Mouse (Mus musculus) monocyte, adult 5-6 weeks (primary cell): ENCODE measurements around the gene Car5b. TPM values are rescaled to one million over a fixed set of nuclear protein-coding genes. Genes with fewer than 3 reads are reported as not detected.
A peak's percentile ranks its signal among the peaks of the same experiment; 100 is the strongest.

ENCODE experiments used
- ATAC-seq: fragments of 153-309, 156-312 bp; replicated peaks from 2 replicates; pipeline ENCODE4 v1.8.0; 2017; ENCODE audit warnings: mild to moderate bottlenecking; ENCODE audit not compliant: low TSS enrichment, insufficient number of reproducible peaks, severe bottlenecking, poor library complexity, low FRiP score
- total RNA-seq: library from RNA; stranded (forward); fragments of 200-1000, 200-491, 200-594 nt; gene quantifications from 3 replicates; pipeline ENCODE4 v1.2.3, GENCODE M21; 2017

The Car5b gene
- total RNA-seq, 1 experiment from 2014 or later: 12.2 TPM

- no peak for ATAC-seq
These were observed 45.7 kb downstream of the Car5b start for GRCm38 (mm10) chrX:163982129-163982528.

DNA sequence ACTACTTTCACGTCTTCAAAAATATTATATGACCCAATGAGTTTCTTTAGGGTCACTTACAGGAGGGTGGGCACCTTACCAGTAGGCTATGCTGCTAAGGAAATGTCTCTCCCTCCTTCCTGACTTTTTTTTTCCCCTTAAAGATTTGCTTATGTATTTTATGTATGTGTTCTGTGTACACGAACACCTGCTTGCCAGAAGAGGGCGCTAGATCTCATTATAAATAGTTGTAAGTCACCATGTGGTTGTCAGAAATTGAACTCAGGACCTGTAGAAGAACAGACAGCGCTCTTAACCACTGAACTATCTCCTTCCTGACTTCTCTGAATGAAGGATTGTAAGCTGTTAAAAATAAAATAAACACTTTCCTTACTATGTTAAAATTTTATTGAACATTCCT lies 46.3 kb downstream of the Car5b start:
- no peak for ATAC-seq

- ATAC-seq: no peak
These were observed 46.7 kb downstream of the Car5b start for GRCm38 (mm10) chrX:163981092-163981491.

DNA sequence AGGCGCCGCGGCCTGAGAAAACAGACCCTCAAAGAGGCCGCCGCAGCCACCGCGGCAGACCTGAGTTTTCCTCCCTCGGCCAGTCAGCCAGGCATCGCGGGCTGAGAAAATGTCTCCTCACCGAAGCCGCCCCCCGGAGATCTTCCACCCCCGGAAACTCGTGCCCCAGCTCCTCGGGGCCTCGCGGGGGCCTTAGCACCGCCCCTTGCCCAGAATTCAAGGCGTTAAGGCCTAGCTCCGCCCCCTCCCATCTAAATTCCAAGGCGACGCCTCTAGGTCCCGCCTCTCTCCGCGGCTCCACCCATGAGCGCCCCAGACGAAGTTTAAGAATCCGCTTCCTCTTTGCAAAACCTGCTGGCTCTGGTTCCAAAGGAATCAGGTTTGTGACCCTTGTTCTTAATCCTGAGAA lies 69.3 kb downstream of the Car5b start, which contains the start of gene Zrsr2:
Gene Zrsr2, minus strand, starts transcription at position 195 of the 409 bp plus-strand sequence.
- peak; percentile 95 for ATAC-seq

DNA sequence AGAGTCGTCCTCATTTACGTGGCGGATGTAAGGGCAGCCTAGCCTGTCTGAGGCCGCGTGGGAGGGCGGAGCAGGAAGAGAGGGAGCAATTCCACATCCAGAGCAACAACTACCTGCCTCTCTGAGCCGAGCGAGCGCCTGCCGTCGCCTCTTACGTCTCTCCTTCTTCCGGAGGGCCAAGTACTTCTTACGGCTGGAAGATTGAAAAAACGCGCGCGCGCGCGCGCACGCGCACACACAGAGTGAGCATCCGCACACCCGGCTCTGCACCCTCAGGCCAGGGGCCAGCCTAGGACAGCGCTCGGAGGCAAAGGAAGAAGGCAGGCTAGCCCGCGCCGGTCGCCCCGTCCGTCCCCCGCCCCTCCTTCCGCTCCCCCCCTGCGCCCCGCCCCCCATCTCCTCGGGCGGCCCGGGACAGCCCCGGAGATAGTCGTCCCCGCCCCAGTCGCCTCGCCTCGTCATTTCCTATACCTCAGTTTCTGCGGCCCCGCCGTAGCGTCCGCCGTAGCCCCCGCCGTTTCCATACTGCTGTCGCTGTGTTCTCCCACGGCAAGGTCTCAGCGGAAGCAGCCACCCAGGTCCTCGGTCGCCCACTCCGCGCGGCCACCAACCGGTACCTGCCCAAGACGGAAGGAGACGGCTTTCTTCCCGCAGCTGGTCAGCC lies 69.9 kb downstream of the Car5b start:
- peak; percentile 76 for ATAC-seq

DNA sequence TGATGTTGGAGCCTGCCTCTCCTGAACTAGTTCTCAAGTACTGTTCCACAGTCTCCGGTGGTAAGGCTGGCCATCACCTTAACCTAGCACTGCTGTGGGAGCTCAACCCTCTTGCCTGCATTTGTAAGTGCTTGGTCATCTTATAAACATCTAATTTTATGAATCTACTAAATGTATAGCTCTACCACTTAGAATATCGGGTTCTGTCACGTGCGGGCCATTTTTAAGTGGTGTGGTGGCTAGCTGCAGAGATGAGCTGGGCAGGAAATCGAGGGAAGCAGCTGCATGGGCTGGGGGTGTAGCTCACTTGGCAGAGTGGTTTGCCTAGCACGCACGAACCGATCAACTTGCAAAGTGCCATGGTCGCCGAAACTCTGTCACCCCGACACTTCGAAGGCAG lies 70.4 kb downstream of the Car5b start:
- no peak for ATAC-seq

- no peak for ATAC-seq
These were observed 76.2 kb downstream of the Car5b start for GRCm38 (mm10) chrX:163951618-163952017.

- ATAC-seq: no peak
These were observed 83.4 kb downstream of the Car5b start for GRCm38 (mm10) chrX:163944381-163944780.

DNA sequence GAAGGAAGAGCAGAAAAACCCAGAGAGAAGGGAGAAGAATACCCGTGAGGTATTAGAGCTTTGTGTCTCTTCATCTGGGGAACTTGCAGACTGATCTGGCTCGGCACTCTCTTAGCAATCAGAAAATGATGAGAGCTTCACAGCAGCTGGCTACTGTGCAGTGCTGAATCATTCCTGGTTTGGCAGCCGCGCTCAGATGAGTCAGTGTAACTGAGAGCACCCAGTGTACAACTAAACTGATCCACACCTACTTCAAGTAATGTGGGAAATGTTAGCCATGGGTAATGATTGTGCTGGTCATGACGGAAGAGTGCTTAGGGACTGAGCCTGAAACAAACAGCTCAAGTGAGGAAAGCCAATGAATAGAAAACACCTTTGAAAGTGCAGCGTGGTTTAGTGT lies 89.2 kb downstream of the Car5b start:
- ATAC-seq: no peak

DNA sequence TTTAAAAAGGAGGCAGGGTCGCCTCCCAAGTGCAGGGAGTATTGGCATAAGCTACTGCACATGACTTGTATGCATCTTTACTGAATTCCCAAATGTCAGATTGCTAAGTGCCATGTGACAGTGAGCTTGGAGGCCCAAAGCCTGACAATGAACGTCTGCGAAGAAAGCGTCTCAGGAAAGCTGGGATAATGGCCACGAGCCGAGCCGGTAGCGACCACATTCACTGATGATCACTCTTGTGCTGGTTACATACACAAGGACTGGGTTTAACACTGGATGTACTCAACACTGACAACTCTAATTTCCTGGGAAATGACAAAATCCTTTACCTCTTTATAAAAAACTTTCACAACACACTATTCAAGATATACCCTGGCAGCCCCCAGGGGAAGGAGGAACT lies 93.1 kb downstream of the Car5b start:
- ATAC-seq: no peak

GRCm38 (mm10) chrX:163929550-163929949 lies 98.2 kb downstream of the Car5b start:
- no peak for ATAC-seq

Other genes starting within 250 kb of the Car5b start
- gene Ap1s2, start 119.0 kb downstream of the Car5b start, total RNA-seq: 103 to 180 TPM (median 145 TPM) in 3 replicates
- gene Zrsr2, start 69.3 kb downstream of the Car5b start, total RNA-seq: 45.9 to 89.8 TPM (median 70.6 TPM) in 3 replicates
- 2.7 to 9.2 TPM (median 6.3 TPM) in 3 replicates for gene Siah1b, start 48.5 kb upstream of the Car5b start, total RNA-seq
- gene Cltrn, start 60.8 kb upstream of the Car5b start, total RNA-seq: not detected in 3 replicates
- gene Ace2, start 111.3 kb upstream of the Car5b start, total RNA-seq: not detected in 3 replicates
- gene Bmx, start 230.2 kb upstream of the Car5b start, total RNA-seq: 16.2 to 31.2 TPM (median 29.7 TPM) in 3 replicates
- gene Pir, start 241.4 kb upstream of the Car5b start, total RNA-seq: 0.58 TPM in 1 of 3 replicates, not detected in the others